Mouse (Mus musculus) lung, adult 2 months (tissue): ENCODE results near the gene Sema4a.

Experiments used
- CTCF ChIP-seq: fragments of 200-500 bp; IDR thresholded peaks from 2 replicates; pipeline ENCODE4 v1.5.1; 2011; ENCODE audit warnings: mild to moderate bottlenecking, low read length, control low read depth; ENCODE audit not compliant: insufficient read depth
- POLR2A ChIP-seq: fragments of 200-500 bp; IDR thresholded peaks from 2 replicates; pipeline ENCODE4 v1.6.1; 2011; ENCODE audit warnings: low read depth, mild to moderate bottlenecking, control low read depth, low read length, borderline replicate concordance; ENCODE audit errors: extremely low read depth

DNA sequence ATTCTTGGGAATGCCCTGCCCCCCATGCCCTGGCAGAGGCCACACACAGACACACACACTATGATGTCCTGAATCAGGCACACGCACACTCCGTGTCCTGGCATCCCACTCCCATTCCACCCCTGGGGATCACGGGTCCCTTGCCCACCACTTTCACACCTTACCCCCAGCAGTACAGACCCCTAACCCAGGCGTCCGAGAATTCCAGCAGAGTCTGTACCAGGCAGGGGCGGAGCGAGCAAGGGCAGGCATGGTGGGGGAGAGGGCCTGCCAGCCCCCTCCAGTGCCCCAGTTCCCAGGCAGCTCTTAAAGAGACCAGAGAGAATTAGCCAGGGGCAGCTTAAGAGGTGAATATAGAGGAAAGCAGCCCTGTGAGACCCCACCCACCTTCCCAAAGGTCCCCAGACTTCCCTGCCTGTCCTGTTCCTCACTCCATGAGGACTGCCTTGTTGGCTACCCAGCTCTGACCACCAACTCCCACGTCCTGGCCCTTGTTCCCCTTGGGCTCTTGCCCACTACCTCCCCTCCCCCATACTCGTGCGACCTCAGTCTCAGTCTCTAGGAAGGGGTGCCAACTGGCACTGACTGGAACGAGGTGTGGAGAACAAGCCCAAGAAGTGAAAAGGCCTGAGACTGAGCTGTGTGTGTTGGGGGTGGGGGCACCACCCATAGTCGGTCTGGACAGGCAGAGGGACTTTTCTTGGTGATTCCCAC is at the start of gene Sema4a:
- TF ChIP-seq CTCF (no peak), POLR2A (no peak)
